8 mouse cellular contexts compared by ENCODE assay signal in the genomic region with DNA sequence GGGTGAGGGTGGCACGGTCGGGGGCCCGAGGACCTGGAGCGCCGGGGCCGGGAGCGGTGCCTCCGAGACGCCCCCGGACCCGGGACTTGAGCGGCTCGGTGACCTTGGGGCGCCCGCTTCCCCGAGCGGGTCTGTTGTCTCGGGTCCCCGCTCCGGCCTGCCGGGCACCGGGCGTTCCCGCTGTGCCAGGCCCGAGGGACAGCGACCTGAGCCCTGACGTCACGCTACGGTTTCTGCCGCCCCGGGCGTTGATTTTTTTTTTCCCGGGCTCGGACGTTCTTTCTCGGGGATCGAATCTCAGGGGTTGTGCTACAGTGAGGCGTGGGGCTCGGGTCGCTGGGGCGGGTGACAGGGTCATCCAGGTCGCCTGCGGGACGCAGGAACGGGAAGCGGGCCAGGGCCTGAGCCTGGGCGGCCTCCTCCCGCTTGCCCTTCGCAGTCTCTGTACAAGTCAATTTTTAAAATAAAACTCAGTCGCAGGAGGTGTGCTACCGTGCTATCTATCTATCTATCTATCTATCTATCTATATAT. TPM values are rescaled to one million over a fixed set of nuclear protein-coding genes. Genes with fewer than 3 reads are reported as not detected.
DNase-seq lines count a peak whose midpoint lies in the region; ATAC-seq and TF ChIP-seq lines count a peak whose summit lies in the region.

A gene (minus strand): TSS at position 200 of the 532 bp plus-strand sequence.

- intact Hi-C loops in left cerebral cortex, postnatal 25 days (cut with DNase I), result no loop called here

- DNase-seq in frontal cortex, postnatal 36 days (ENCODE audit: low spot score in 2 of 2), result no peak
- DNase-seq in heart, postnatal 0 days (ENCODE audit: low spot score), result no peak
- no peak for DNase-seq in left cerebral cortex, postnatal 25 days (ENCODE audit: low spot score in 2 of 2)
- DNase-seq in cerebellum, adult 9-11 months, result no peak

- H3K9me3 ChIP-seq in E14TG2a.4 (ENCODE audit: low read length), result no peaks in the 10 kb centered on the region
- no peaks in the 10 kb centered on the region for H3K9me3 ChIP-seq in heart, postnatal 0 days (replicated peaks; ENCODE audit: control insufficient read depth, low read length)
- H3K9me3 ChIP-seq in midbrain, embryonic 15.5 days, result no peaks in the 10 kb centered on the region

- peak within 1 kb of the TSS; percentile 99 for H3K9ac ChIP-seq in heart, postnatal 0 days (replicated peaks; ENCODE audit: low read depth, low read length)
- H3K9ac ChIP-seq in midbrain, embryonic 15.5 days, result peak within 1 kb of the TSS; percentile 97

- H3K4me1 ChIP-seq in E14TG2a.4 (replicated peaks; ENCODE audit: low read depth, low read length), result peaks cover 80% of the 10 kb centered on the region
- H3K4me1 ChIP-seq in embryonic fibroblast, embryonic 13.5 days (ENCODE audit: control insufficient read depth, insufficient read depth, low read length), result peaks cover 4% of the 10 kb centered on the region; the same call in 1 of the 2 replicates
- H3K4me1 ChIP-seq in heart, postnatal 0 days (ENCODE audit: control insufficient read depth, insufficient read depth), result peaks cover 28% of the 10 kb centered on the region
- H3K4me1 ChIP-seq in midbrain, embryonic 15.5 days, result peaks cover 61% of the 10 kb centered on the region

- H3K27ac ChIP-seq in embryonic fibroblast, embryonic 13.5 days (ENCODE audit: insufficient read depth, low read length), result peak within 1 kb of the TSS; percentile 39
- peak within 1 kb of the TSS; percentile 98 for H3K27ac ChIP-seq in heart, postnatal 0 days (ENCODE audit: low read depth)
- H3K27ac ChIP-seq in midbrain, embryonic 15.5 days, result peak within 1 kb of the TSS; percentile 85

- no peaks in the 10 kb centered on the region for H3K27me3 ChIP-seq in E14TG2a.4 (ENCODE audit: insufficient read depth, low read length)
- no peaks in the 10 kb centered on the region for H3K27me3 ChIP-seq in heart, postnatal 0 days (ENCODE audit: control insufficient read depth, insufficient read depth, low read length)
- no peaks in the 10 kb centered on the region for H3K27me3 ChIP-seq in midbrain, embryonic 15.5 days (replicated peaks)

- under 1% methylated on average over 44 of the region's 51 CpGs for WGBS in heart, postnatal 0 days
- WGBS in midbrain, embryonic 15.5 days, result under 1% methylated on average over 50 of the region's 51 CpGs

- peak within 1 kb of the TSS; percentile 88 for H3K4me2 ChIP-seq in heart, postnatal 0 days (ENCODE audit: low read depth, low read length)
- peak within 1 kb of the TSS; percentile 73 for H3K4me2 ChIP-seq in midbrain, embryonic 15.5 days

- no peak for TF ChIP-seq POLR2A in embryonic fibroblast, embryonic 13.5 days (IDR thresholded peaks at IDR 0.05; ENCODE audit: low read depth, low read length)

- TF ChIP-seq CTCF in E14TG2a.4 (conservative IDR thresholded peaks at IDR 0.05; ENCODE audit: low read length), result no peak
- TF ChIP-seq CTCF in embryonic fibroblast, embryonic 13.5 days (IDR thresholded peaks at IDR 0.05; ENCODE audit: borderline replicate concordance, insufficient read depth, low read length), result no peak
- no peak for TF ChIP-seq CTCF in heart, postnatal 0 days (IDR thresholded peaks at IDR 0.05; ENCODE audit: low read depth)

- peaks cover 74% of the 10 kb centered on the region for H3K36me3 ChIP-seq in E14TG2a.4 (ENCODE audit: insufficient read depth, low read length)
- peaks cover 43% of the 10 kb centered on the region for H3K36me3 ChIP-seq in heart, postnatal 0 days (replicated peaks; ENCODE audit: control insufficient read depth, insufficient read depth, low read length)
- H3K36me3 ChIP-seq in midbrain, embryonic 15.5 days (replicated peaks), result peaks cover 17% of the 10 kb centered on the region; the same call in 1 of the 2 replicates

- no peak for TF ChIP-seq EP300 in heart, postnatal 0 days (IDR thresholded peaks at IDR 0.05; ENCODE audit: low read depth)

- peak within 1 kb of the TSS; percentile 100 for H3K4me3 ChIP-seq in E14TG2a.4 (replicated peaks; ENCODE audit: low read length)
- H3K4me3 ChIP-seq in embryonic fibroblast, embryonic 13.5 days (ENCODE audit: insufficient read depth, low read length), result peak within 1 kb of the TSS; percentile 98
- H3K4me3 ChIP-seq in heart, postnatal 0 days (ENCODE audit: low read depth, low read length), result peak within 1 kb of the TSS; percentile 87
- peak within 1 kb of the TSS; percentile 98 for H3K4me3 ChIP-seq in midbrain, embryonic 15.5 days

- ATAC-seq in frontal cortex, adult (ENCODE audit: low TSS enrichment), result peak; percentile 21; the same call in 1 of the 2 replicates
- peak; percentile 50 for ATAC-seq in heart, postnatal 0 days (ENCODE audit: insufficient read depth, low read depth)
- ATAC-seq in midbrain, embryonic 15.5 days (replicated peaks), result no peak

RNA-seq across cellular contexts. Expression of the gene that starts here (rescaled TPM):
- polyA plus RNA-seq in embryonic fibroblast, embryonic 13.5 days (2011; ENCODE audit: insufficient read length, low read depth, missing spikeins), result 53.5 and 55.9 TPM in 2 replicates
- 45.4 and 110 TPM in 2 replicates for total RNA-seq in heart, postnatal 0 days (2014; rRNA removed; ENCODE audit: low replicate concordance)
- 127 and 134 TPM in 2 replicates for polyA plus RNA-seq in heart, postnatal 0 days (2015; fragmentation: Nextera tagmentation; extraction: Ambion mirVana)
- total RNA-seq in left cerebral cortex, postnatal 25 days (2021), result 10 to 100 TPM; 65.2 to 67.0 TPM
- polyA plus RNA-seq in midbrain, embryonic 15.5 days (2015; fragmentation: Nextera tagmentation; extraction: Ambion mirVana), result 98.0 and 115 TPM in 2 replicates

Comparison
In these comparisons a context has a peak if more than half of its experiments do, and no peak if none do; other contexts are left out.
1. H3K27ac ChIP-seq: peak in every context shown above with its lines; median percentile 98 in heart, postnatal 0 days; 85 in midbrain, embryonic 15.5 days; 39 in embryonic fibroblast, embryonic 13.5 days.